Mouse (Mus musculus): Measurements from ENCODE around the gene Wap. TPM values are rescaled to one million over a fixed set of nuclear protein-coding genes. Genes with fewer than 3 reads are reported as not detected.

Gene Wap
- polyA plus RNA-seq, 1 experiment from 2014 or later = not detected

DNA sequence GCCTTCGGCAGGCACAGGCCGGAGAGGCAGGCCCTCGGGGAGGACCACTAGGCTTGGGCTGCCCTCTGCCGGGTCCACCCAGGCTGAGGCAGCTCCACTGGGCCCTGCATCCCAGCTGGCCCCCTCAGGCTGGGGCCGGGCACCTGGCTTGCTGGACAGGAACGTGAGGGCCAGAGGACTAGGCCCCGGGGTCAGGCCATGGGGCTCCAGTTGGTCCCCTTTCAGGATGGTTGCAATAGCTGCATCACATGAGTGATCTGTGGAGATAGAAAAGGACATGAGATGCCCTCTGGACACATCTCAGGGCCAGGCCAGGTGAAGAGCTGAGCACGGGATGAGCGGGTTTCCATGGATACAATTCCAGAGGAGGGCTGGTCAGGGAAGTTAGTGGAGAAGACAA lies 35.8 kb downstream of the Wap start:
- Histone ChIP-seq H3K27ac (ENCODE audit: low read depth, low read length) (no peak overlapping the region), H3K4me3 (ENCODE audit: low read depth, low read length) (no peak overlapping the region), H3K4me2 (ENCODE audit: low read length) (peak overlapping the region; percentile 94; the same call in 1 of the 2 replicates), H3K9me3 (replicated peaks; ENCODE audit: control insufficient read depth, low read length) (no peaks in the 10 kb centered on the region), H3K27me3 (replicated peaks; ENCODE audit: control insufficient read depth, insufficient read depth, low read length) (no peaks in the 10 kb centered on the region), H3K4me1 (ENCODE audit: control insufficient read depth, insufficient read depth, low read length) (peaks cover 39% of the 10 kb centered on the region), H3K36me3 (ENCODE audit: control insufficient read depth, insufficient read depth, low read length) (peaks cover 35% of the 10 kb centered on the region), H3K9ac (ENCODE audit: low read length) (no peak overlapping the region)
- no peak for DNase-seq (ENCODE audit: low spot score)
- 86% methylated on average over 9 of the region's 9 CpGs for WGBS
- ATAC-seq = no peak

DNA sequence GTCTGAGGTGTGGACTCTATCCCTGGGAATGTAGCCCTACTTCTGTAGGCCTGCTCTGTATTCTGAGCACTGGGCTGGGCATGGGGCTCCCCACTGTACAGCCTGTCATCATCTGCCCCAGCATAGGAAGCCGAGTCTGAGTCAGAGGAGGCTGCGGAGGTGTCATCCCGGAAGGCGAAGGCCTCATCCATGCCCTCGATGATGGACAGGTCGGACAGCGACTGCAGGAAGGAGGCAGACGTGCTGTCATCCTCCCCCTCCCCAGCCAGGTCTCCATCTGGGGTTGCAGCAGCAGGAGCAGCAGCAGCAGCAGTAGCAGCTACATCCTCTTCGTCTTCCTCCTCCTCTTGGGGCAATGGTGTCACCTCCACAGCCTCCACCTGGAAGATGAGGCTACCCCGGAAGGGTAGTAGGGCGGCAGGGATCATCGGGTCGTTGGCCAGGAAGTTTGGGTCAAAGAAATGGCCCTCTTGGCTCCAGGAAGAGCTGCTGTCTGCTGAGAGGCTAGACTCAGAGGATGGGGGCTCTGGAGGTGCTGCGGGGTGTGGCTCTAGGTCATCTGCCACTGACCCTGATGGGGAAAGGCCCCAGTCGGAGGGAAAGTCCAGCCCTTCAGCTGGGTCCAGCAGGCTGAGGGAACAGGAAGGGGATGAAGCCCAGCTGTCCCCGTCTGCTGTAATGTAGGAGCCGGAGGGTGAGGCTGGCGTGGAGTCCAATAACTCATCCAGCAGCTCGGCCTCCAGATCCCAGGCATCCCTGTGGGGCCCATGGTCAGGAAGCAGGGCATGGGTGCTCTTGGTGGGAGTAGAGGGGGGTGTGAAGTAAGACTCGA lies 36.6 kb downstream of the Wap start:
- Histone ChIP-seq H3K36me3 (ENCODE audit: control insufficient read depth, insufficient read depth, low read length) (peaks cover 43% of the 10 kb centered on the region), H3K4me1 (ENCODE audit: control insufficient read depth, insufficient read depth, low read length) (peaks cover 39% of the 10 kb centered on the region), H3K9ac (ENCODE audit: low read length) (no peak overlapping the region), H3K4me2 (ENCODE audit: low read length) (no peak overlapping the region), H3K27me3 (replicated peaks; ENCODE audit: control insufficient read depth, insufficient read depth, low read length) (no peaks in the 10 kb centered on the region), H3K27ac (ENCODE audit: low read depth, low read length) (no peak overlapping the region), H3K4me3 (ENCODE audit: low read depth, low read length) (no peak overlapping the region), H3K9me3 (replicated peaks; ENCODE audit: control insufficient read depth, low read length) (no peaks in the 10 kb centered on the region)
- ATAC-seq (no peak), DNase-seq (ENCODE audit: low spot score) (no peak)
- WGBS = 85% methylated on average over 19 of the region's 20 CpGs

DNA sequence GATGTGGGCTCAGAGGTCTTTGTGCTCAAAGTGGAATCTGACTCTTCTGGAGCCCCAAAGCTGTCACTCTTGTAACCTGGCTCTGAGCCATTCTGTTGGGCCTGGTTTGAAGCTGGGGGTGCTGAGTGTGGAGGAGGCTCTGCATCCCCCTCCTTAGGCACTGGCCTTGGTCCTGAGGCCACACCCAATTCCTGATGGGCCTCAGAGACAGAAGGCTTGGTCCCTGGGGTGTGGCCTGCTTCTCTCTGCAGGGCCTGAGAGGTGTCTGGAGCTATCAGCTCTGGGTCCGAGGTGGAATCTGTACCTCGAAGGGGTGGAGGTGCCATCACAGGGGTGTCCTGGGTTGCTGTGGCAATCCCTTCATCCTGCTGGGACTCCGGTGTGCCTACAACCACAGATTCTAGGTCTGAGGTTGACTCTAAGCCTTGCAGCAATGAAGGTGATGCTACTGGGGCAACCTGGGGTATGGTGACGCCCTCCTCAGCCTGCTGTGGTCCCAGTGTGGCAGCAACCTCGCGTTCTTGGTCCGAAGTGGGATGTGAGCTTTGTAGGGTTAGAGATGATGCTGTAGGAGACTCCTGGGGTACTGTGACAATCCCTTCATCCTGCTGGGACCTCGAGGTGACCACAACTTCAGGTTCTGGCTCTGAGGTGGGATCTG lies 38.0 kb downstream of the Wap start:
- Histone ChIP-seq H3K27me3 (replicated peaks; ENCODE audit: control insufficient read depth, insufficient read depth, low read length) (no peaks in the 10 kb centered on the region), H3K4me3 (ENCODE audit: low read depth, low read length) (no peak overlapping the region), H3K9ac (ENCODE audit: low read length) (no peak overlapping the region), H3K4me2 (ENCODE audit: low read length) (no peak overlapping the region), H3K27ac (ENCODE audit: low read depth, low read length) (0 out of 2 replicates have a peak overlapping the region, but pooled peaks have one; percentile 3), H3K36me3 (ENCODE audit: control insufficient read depth, insufficient read depth, low read length) (peaks cover 56% of the 10 kb centered on the region), H3K9me3 (replicated peaks; ENCODE audit: control insufficient read depth, low read length) (no peaks in the 10 kb centered on the region), H3K4me1 (ENCODE audit: control insufficient read depth, insufficient read depth, low read length) (peaks cover 31% of the 10 kb centered on the region)
- peak; percentile 27 for DNase-seq (ENCODE audit: low spot score)
- no peak for ATAC-seq
- 92% methylated on average over 8 of the region's 8 CpGs for WGBS

DNA sequence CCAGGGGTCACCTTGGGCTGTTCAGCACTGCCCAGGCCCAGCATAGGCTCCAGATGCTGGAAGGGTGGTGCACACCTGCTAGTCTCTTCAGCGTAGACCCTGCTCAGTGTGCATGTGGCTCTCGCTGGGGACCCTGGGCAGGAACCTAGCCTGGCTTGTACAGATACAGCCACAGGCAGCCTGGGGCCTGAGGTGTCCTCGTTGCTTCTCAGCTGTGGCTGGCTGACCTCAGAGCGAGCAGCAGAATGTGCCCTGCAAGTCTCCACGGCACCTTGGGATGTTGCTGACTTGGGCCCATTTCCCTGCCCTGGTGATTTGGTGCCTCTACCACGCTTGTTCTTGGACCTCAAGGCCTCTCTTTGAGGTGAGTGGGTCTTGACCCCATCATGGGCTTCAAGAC lies 38.6 kb downstream of the Wap start:
- H3K9me3 ChIP-seq (replicated peaks; ENCODE audit: control insufficient read depth, low read length) = no peaks in the 10 kb centered on the region
- peaks cover 62% of the 10 kb centered on the region for H3K36me3 ChIP-seq (ENCODE audit: control insufficient read depth, insufficient read depth, low read length)
- H3K27me3 ChIP-seq (replicated peaks; ENCODE audit: control insufficient read depth, insufficient read depth, low read length) = no peaks in the 10 kb centered on the region
- peaks cover 31% of the 10 kb centered on the region for H3K4me1 ChIP-seq (ENCODE audit: control insufficient read depth, insufficient read depth, low read length)
- 87% methylated on average over 6 of the region's 6 CpGs for WGBS
- no peak for DNase-seq (ENCODE audit: low spot score)
- H3K4me3 ChIP-seq (ENCODE audit: low read depth, low read length) = peak overlapping the region; percentile 18; the same call in 1 of the 2 replicates
- H3K9ac ChIP-seq (ENCODE audit: low read length) = peak overlapping the region; percentile 56; the same call in 1 of the 2 replicates
- ATAC-seq = peak; percentile 3; the same call in 1 of the 2 replicates
- H3K27ac ChIP-seq (ENCODE audit: low read depth, low read length) = 0 out of 2 replicates have a peak overlapping the region, but pooled peaks have one; percentile 3
- H3K4me2 ChIP-seq (ENCODE audit: low read length) = peak overlapping the region; percentile 51; the same call in 1 of the 2 replicates

DNA sequence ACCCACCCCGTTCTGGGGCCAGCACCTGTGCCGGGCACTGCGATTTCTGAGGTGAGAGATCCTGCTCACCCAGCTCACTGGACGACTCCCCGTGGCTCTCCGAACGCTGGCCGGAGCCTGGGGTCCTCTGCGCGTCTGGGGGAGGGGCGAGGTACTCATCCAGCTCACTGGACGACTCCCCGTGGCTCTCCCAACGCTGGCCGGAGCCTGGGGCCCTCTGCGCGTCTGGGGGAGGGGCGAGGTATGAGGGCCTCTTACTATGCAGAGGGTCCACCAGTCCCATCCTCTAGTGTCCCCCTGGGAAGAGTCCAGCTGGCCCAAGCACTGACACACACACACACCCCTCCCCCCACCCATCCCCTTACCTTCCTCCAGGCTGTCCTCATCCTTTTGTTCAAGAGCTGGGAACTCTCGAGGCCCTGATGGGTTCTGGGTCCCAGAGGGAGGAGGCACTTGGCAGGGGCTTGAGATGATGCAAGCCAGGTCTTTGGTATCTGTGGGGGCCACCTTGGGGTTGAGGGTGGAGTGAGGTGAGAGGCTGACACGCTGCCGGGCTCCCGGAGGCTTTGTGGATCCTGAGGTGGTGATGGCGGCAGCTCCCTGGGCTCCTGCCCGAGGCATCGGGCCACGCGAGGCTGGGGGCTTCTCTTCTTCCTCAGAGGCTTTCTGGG lies 39.3 kb downstream of the Wap start:
- Histone ChIP-seq H3K4me2 (ENCODE audit: low read length) (peak overlapping the region; percentile 51), H3K27me3 (replicated peaks; ENCODE audit: control insufficient read depth, insufficient read depth, low read length) (no peaks in the 10 kb centered on the region), H3K4me1 (ENCODE audit: control insufficient read depth, insufficient read depth, low read length) (peaks cover 25% of the 10 kb centered on the region), H3K9ac (ENCODE audit: low read length) (peak overlapping the region; percentile 56), H3K27ac (ENCODE audit: low read depth, low read length) (peak overlapping the region; percentile 46; the same call in 1 of the 2 replicates), H3K9me3 (replicated peaks; ENCODE audit: control insufficient read depth, low read length) (no peaks in the 10 kb centered on the region), H3K4me3 (ENCODE audit: low read depth, low read length) (peak overlapping the region; percentile 18), H3K36me3 (ENCODE audit: control insufficient read depth, insufficient read depth, low read length) (peaks cover 69% of the 10 kb centered on the region)
- WGBS = 10% methylated on average over 27 of the region's 27 CpGs
- ATAC-seq (peak; percentile 18), DNase-seq (ENCODE audit: low spot score) (peak; percentile 50)

DNA sequence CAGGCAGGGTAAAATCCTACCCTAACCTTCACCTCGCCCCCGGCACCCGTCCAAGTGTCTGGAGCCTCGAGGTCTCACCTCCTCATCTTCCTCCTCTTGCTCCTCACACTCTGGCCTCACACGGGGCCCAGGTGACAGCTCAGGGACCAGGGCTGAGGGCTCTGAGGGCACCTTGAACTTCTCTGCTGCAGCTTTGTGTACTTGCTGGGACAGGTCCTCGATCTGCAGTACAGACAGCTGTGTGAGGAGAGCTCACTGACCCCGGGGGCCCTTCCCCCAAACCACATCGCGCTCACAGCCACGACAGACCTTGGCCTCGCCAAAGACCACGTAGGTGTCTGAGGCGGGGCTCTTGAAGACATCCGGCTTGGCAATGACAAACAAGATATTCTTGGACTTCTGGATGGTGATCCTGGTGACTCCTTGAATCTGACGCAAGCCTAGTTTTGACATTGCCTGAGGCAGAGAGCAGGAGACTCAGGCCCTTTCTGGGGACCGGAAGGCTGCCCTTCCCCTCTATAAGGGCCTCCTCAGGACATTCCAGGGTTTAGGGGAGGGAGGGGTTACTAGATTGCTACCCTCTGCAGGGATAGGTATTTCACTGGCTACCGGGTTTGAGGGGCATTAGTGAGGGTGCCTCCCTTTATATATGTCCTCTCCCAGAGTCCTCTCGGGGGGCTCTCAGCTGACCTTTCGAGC lies 40.1 kb downstream of the Wap start:
- WGBS = 63% methylated on average over 19 of the region's 19 CpGs
- Histone ChIP-seq H3K4me3 (ENCODE audit: low read depth, low read length) (peak overlapping the region; percentile 18; the same call in 1 of the 2 replicates), H3K9me3 (replicated peaks; ENCODE audit: control insufficient read depth, low read length) (no peaks in the 10 kb centered on the region), H3K4me2 (ENCODE audit: low read length) (peak overlapping the region; percentile 51), H3K4me1 (ENCODE audit: control insufficient read depth, insufficient read depth, low read length) (peaks cover 17% of the 10 kb centered on the region), H3K27ac (ENCODE audit: low read depth, low read length) (peak overlapping the region; percentile 46; the same call in 1 of the 2 replicates), H3K9ac (ENCODE audit: low read length) (peak overlapping the region; percentile 56), H3K36me3 (ENCODE audit: control insufficient read depth, insufficient read depth, low read length) (peaks cover 77% of the 10 kb centered on the region), H3K27me3 (replicated peaks; ENCODE audit: control insufficient read depth, insufficient read depth, low read length) (no peaks in the 10 kb centered on the region)
- DNase-seq (ENCODE audit: low spot score) (no peak), ATAC-seq (0 out of 2 replicates have a peak, but pooled peaks have one; percentile 1)

DNA sequence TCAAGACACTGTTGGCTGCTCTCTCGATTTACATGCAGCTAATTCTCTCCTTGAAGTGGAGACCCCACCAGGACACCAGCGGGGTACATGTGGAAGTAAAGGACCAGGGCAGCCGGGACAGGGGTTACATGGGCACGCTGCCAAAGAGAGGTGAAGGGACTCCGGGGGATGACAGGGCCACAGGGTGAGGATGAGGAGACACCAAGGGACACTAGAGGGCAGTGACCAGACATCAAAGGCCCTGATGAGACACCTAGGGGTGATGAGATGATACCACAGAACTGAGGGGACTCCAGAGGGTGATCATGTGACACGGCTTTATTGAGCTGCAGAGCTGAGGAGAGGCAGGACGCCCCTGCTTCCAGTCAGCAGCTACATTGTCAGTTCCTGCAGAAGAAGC lies 40.9 kb downstream of the Wap start:
- Histone ChIP-seq H3K36me3 (ENCODE audit: control insufficient read depth, insufficient read depth, low read length) (peaks cover 82% of the 10 kb centered on the region), H3K27ac (ENCODE audit: low read depth, low read length) (no peak overlapping the region), H3K4me2 (ENCODE audit: low read length) (no peak overlapping the region), H3K9ac (ENCODE audit: low read length) (no peak overlapping the region), H3K4me1 (ENCODE audit: control insufficient read depth, insufficient read depth, low read length) (peaks cover 15% of the 10 kb centered on the region), H3K27me3 (replicated peaks; ENCODE audit: control insufficient read depth, insufficient read depth, low read length) (no peaks in the 10 kb centered on the region), H3K9me3 (replicated peaks; ENCODE audit: control insufficient read depth, low read length) (no peaks in the 10 kb centered on the region), H3K4me3 (ENCODE audit: low read depth, low read length) (no peak overlapping the region)
- ATAC-seq (no peak), DNase-seq (ENCODE audit: low spot score) (no peak)
- WGBS = 73% methylated on average over 7 of the region's 7 CpGs

DNA sequence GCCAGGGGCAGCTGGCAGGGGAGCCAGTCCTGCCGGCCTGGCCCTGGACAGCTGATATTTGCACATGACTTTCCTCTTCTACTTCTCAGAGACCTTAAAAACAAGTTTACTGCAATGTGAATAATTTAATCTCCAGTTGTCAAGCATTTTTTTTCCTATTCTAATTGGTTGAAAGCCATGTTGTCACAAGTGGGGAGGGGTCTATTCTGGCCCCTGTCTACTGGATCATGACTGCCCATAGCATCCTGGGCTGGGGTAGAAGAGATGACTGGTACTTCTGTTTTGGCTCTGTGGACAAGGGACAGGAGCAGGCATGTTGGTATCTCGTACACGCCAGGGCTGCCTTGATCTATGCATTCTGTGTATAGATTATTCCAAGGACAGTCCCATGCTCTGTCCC lies 41.8 kb downstream of the Wap start:
- 88% methylated on average over 3 of the region's 3 CpGs for WGBS
- Histone ChIP-seq H3K36me3 (ENCODE audit: control insufficient read depth, insufficient read depth, low read length) (peaks cover 82% of the 10 kb centered on the region), H3K9me3 (replicated peaks; ENCODE audit: control insufficient read depth, low read length) (no peaks in the 10 kb centered on the region), H3K4me1 (ENCODE audit: control insufficient read depth, insufficient read depth, low read length) (peaks cover 15% of the 10 kb centered on the region), H3K9ac (ENCODE audit: low read length) (no peak overlapping the region), H3K4me3 (ENCODE audit: low read depth, low read length) (no peak overlapping the region), H3K4me2 (ENCODE audit: low read length) (no peak overlapping the region), H3K27ac (ENCODE audit: low read depth, low read length) (no peak overlapping the region; the same call in 1 of the 2 replicates), H3K27me3 (replicated peaks; ENCODE audit: control insufficient read depth, insufficient read depth, low read length) (no peaks in the 10 kb centered on the region)
- no peak for ATAC-seq
- no peak for DNase-seq (ENCODE audit: low spot score)

Data from forebrain, embryonic 14.5 days (tissue).